Mouse (Mus musculus): ENCODE data around the gene Olfr323. TPM values are rescaled to one million over a fixed set of nuclear protein-coding genes. Genes with fewer than 3 reads are reported as not detected.

Gene Olfr323
- polyA plus RNA-seq, 1 experiment from 2014 or later: not detected

DNA sequence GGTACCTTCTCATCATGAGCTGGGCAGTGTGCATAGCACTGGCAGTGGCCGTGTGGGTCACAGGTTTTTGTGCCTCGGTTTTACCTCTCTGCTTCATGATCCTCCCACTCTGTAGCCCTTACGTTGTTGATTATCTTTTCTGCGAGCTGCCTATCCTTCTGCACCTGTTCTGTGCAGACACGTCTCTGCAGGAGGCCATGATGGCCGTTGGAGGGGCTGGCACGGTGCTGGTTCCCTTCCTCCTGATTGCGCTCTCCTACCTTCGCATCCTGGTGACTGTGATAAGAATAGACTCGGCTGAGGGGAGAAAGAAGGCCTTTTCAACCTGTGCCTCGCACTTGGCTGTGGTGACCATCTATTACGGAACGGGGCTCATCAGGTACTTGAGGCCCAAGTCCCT lies 32.5 kb downstream of the Olfr323 start:
- no peaks in the 10 kb centered on the region for H3K9me3 ChIP-seq (ENCODE audit: control insufficient read depth)
- H3K36me3 ChIP-seq (ENCODE audit: control insufficient read depth, insufficient read depth): no peaks in the 10 kb centered on the region
- peaks cover 60% of the 10 kb centered on the region for H3K27me3 ChIP-seq (replicated peaks; ENCODE audit: control insufficient read depth, insufficient read depth, low read length)
- ATAC-seq: no peak
- WGBS: 83% methylated on average over 13 of the region's 13 CpGs
- no peaks in the 10 kb centered on the region for H3K4me1 ChIP-seq (replicated peaks; ENCODE audit: control insufficient read depth, insufficient read depth, low read length)
- H3K27ac ChIP-seq (ENCODE audit: low read depth, low read length): no peak overlapping the region
- H3K9ac ChIP-seq (ENCODE audit: low read depth, low read length): no peak overlapping the region
- no peak overlapping the region for H3K4me2 ChIP-seq (replicated peaks; ENCODE audit: low read depth)
- no peak overlapping the region for H3K4me3 ChIP-seq (ENCODE audit: low read depth, low read length)
- TF ChIP-seq CTCF (IDR thresholded peaks at IDR 0.05; ENCODE audit: low read depth): no peak

GRCm38 (mm10) chr11:58594814-58595213 lies 35.5 kb downstream of the Olfr323 start, which contains the start of gene Olfr324:
TSS of gene Olfr324 (plus strand) at chr11:58595114.
- H3K4me3 ChIP-seq (ENCODE audit: low read depth, low read length): no peak within 1 kb of the TSS
- no peaks in the 10 kb centered on the region for H3K9me3 ChIP-seq (ENCODE audit: control insufficient read depth)
- no peak within 1 kb of the TSS for H3K27ac ChIP-seq (ENCODE audit: low read depth, low read length)
- peaks cover 41% of the 10 kb centered on the region for H3K27me3 ChIP-seq (replicated peaks; ENCODE audit: control insufficient read depth, insufficient read depth, low read length)
- WGBS: 82% methylated on average over 6 of the region's 6 CpGs
- no peak for ATAC-seq
- TF ChIP-seq CTCF (IDR thresholded peaks at IDR 0.05; ENCODE audit: low read depth): no peak
- H3K4me1 ChIP-seq (replicated peaks; ENCODE audit: control insufficient read depth, insufficient read depth, low read length): no peaks in the 10 kb centered on the region
- no peaks in the 10 kb centered on the region for H3K36me3 ChIP-seq (ENCODE audit: control insufficient read depth, insufficient read depth)
- H3K4me2 ChIP-seq (replicated peaks; ENCODE audit: low read depth): no peak within 1 kb of the TSS
- no peak within 1 kb of the TSS for H3K9ac ChIP-seq (ENCODE audit: low read depth, low read length)

DNA sequence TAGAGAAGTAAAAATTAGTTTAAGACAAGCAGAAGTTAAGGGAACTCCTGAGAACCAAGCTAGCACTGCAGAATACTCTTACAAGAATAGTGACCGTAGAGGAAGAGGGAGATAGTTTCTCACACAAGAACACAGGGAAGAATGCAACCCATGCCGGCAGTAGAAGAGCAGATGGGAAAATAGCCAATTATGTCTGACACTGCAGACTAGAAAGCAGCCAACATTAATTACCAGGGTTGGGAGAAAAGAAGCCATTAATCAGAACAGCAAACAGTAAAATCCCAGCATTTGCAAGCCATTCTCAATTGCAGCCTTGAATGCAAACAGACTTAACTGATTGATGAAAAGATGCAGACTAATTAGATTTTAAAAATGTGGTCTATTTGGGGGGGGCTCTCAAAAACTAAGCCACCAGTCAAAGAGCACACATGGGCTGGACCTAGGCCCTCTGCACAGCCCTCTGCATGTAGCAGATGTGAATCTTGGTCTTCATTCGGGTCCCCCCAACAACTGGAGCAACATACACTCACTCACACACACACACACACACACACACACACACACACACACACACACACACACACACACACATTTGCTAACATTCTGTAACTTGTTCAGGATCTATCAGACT lies 41.6 kb downstream of the Olfr323 start:
- Histone ChIP-seq H3K9ac (ENCODE audit: low read depth, low read length) (no peak overlapping the region), H3K4me2 (replicated peaks; ENCODE audit: low read depth) (no peak overlapping the region), H3K4me1 (replicated peaks; ENCODE audit: control insufficient read depth, insufficient read depth, low read length) (no peaks in the 10 kb centered on the region), H3K4me3 (ENCODE audit: low read depth, low read length) (no peak overlapping the region), H3K27me3 (replicated peaks; ENCODE audit: control insufficient read depth, insufficient read depth, low read length) (peaks cover 23% of the 10 kb centered on the region), H3K9me3 (ENCODE audit: control insufficient read depth) (no peaks in the 10 kb centered on the region), H3K36me3 (ENCODE audit: control insufficient read depth, insufficient read depth) (no peaks in the 10 kb centered on the region), H3K27ac (ENCODE audit: low read depth, low read length) (no peak overlapping the region)
- WGBS: 66% methylated on average over 3 of the region's 3 CpGs
- TF ChIP-seq CTCF (IDR thresholded peaks at IDR 0.05; ENCODE audit: low read depth): no peak
- no peak for ATAC-seq

GRCm38 (mm10) chr11:58587898-58588348 lies 42.4 kb downstream of the Olfr323 start:
- no peak for ATAC-seq
- 72% methylated on average over 7 of the region's 7 CpGs for WGBS
- Histone ChIP-seq H3K36me3 (ENCODE audit: control insufficient read depth, insufficient read depth) (no peaks in the 10 kb centered on the region), H3K9ac (ENCODE audit: low read depth, low read length) (no peak overlapping the region), H3K4me1 (replicated peaks; ENCODE audit: control insufficient read depth, insufficient read depth, low read length) (no peaks in the 10 kb centered on the region), H3K27ac (ENCODE audit: low read depth, low read length) (no peak overlapping the region), H3K4me3 (ENCODE audit: low read depth, low read length) (no peak overlapping the region), H3K4me2 (replicated peaks; ENCODE audit: low read depth) (no peak overlapping the region), H3K9me3 (ENCODE audit: control insufficient read depth) (no peaks in the 10 kb centered on the region), H3K27me3 (replicated peaks; ENCODE audit: control insufficient read depth, insufficient read depth, low read length) (peaks cover 17% of the 10 kb centered on the region; the same call in 1 of the 2 replicates)
- peak; percentile 81 for TF ChIP-seq CTCF (IDR thresholded peaks at IDR 0.05; ENCODE audit: low read depth)

GRCm38 (mm10) chr11:58578636-58579035 lies 51.7 kb downstream of the Olfr323 start:
- Histone ChIP-seq H3K4me1 (replicated peaks; ENCODE audit: control insufficient read depth, insufficient read depth, low read length) (no peaks in the 10 kb centered on the region), H3K36me3 (ENCODE audit: control insufficient read depth, insufficient read depth) (no peaks in the 10 kb centered on the region), H3K27ac (ENCODE audit: low read depth, low read length) (no peak overlapping the region), H3K4me2 (replicated peaks; ENCODE audit: low read depth) (no peak overlapping the region), H3K4me3 (ENCODE audit: low read depth, low read length) (no peak overlapping the region), H3K9me3 (ENCODE audit: control insufficient read depth) (no peaks in the 10 kb centered on the region), H3K27me3 (replicated peaks; ENCODE audit: control insufficient read depth, insufficient read depth, low read length) (peaks cover 7% of the 10 kb centered on the region; the same call in 1 of the 2 replicates), H3K9ac (ENCODE audit: low read depth, low read length) (no peak overlapping the region)
- TF ChIP-seq CTCF (IDR thresholded peaks at IDR 0.05; ENCODE audit: low read depth): no peak
- no peak for ATAC-seq
- 80% methylated on average over 8 of the region's 8 CpGs for WGBS

- Histone ChIP-seq H3K4me3 (ENCODE audit: low read depth, low read length) (no peak within 1 kb of the TSS), H3K27ac (ENCODE audit: low read depth, low read length) (no peak within 1 kb of the TSS), H3K9me3 (ENCODE audit: control insufficient read depth) (no peaks in the 10 kb centered on the region), H3K4me2 (replicated peaks; ENCODE audit: low read depth) (no peak within 1 kb of the TSS), H3K27me3 (replicated peaks; ENCODE audit: control insufficient read depth, insufficient read depth, low read length) (peaks cover 7% of the 10 kb centered on the region; the same call in 1 of the 2 replicates), H3K4me1 (replicated peaks; ENCODE audit: control insufficient read depth, insufficient read depth, low read length) (no peaks in the 10 kb centered on the region), H3K9ac (ENCODE audit: low read depth, low read length) (no peak within 1 kb of the TSS), H3K36me3 (ENCODE audit: control insufficient read depth, insufficient read depth) (no peaks in the 10 kb centered on the region)
- TF ChIP-seq CTCF (IDR thresholded peaks at IDR 0.05; ENCODE audit: low read depth): no peak
- WGBS: 49% methylated on average over 1 of the region's 1 CpGs
- no peak for ATAC-seq
Measured at GRCm38 (mm10) chr11:58577430-58577829, 52.9 kb downstream of the Olfr323 start, which contains the start of gene Olfr325. TSS of gene Olfr325 (plus strand) at chr11:58577730.

Other genes starting within 250 kb of the Olfr323 start
- gene 1810065E05Rik, start 209.4 kb downstream of the Olfr323 start, polyA plus RNA-seq (2015; fragmentation: Nextera tagmentation; extraction: Ambion mirVana): 0.77 and 4.8 TPM in 2 replicates
- gene Gm12253, start 197.9 kb downstream of the Olfr323 start, polyA plus RNA-seq (2015; fragmentation: Nextera tagmentation; extraction: Ambion mirVana): not detected in 2 replicates
- not detected in 2 replicates for gene Lypd9, start 177.6 kb downstream of the Olfr323 start, polyA plus RNA-seq (2015; fragmentation: Nextera tagmentation; extraction: Ambion mirVana)
- not detected in 2 replicates for gene Olfr30, start 168.2 kb downstream of the Olfr323 start, polyA plus RNA-seq (2015; fragmentation: Nextera tagmentation; extraction: Ambion mirVana)
- gene Olfr332, start 137.9 kb downstream of the Olfr323 start, polyA plus RNA-seq (2015; fragmentation: Nextera tagmentation; extraction: Ambion mirVana): not detected in 2 replicates
- not detected in 2 replicates for gene Olfr331, start 127.9 kb downstream of the Olfr323 start, polyA plus RNA-seq (2015; fragmentation: Nextera tagmentation; extraction: Ambion mirVana)
- not detected in 2 replicates for gene Olfr330, start 95.7 kb downstream of the Olfr323 start, polyA plus RNA-seq (2015; fragmentation: Nextera tagmentation; extraction: Ambion mirVana)
- gene Olfr329-ps, start 84.1 kb downstream of the Olfr323 start, polyA plus RNA-seq (2015; fragmentation: Nextera tagmentation; extraction: Ambion mirVana): not detected in 2 replicates
- gene Olfr328, start 74.9 kb downstream of the Olfr323 start, polyA plus RNA-seq (2015; fragmentation: Nextera tagmentation; extraction: Ambion mirVana): not detected in 2 replicates
- gene Olfr224, start 59.9 kb downstream of the Olfr323 start, polyA plus RNA-seq (2015; fragmentation: Nextera tagmentation; extraction: Ambion mirVana): not detected in 2 replicates
- not detected in 2 replicates for gene Olfr325, start 52.8 kb downstream of the Olfr323 start, polyA plus RNA-seq (2015; fragmentation: Nextera tagmentation; extraction: Ambion mirVana)
- not detected in 2 replicates for gene Olfr324, start 35.4 kb downstream of the Olfr323 start, polyA plus RNA-seq (2015; fragmentation: Nextera tagmentation; extraction: Ambion mirVana)
- gene 2210407C18Rik, start 14.4 kb downstream of the Olfr323 start, polyA plus RNA-seq (2015; fragmentation: Nextera tagmentation; extraction: Ambion mirVana): 24.5 and 49.3 TPM in 2 replicates
- gene Trim58, start 10.0 kb upstream of the Olfr323 start, polyA plus RNA-seq (2015; fragmentation: Nextera tagmentation; extraction: Ambion mirVana): not detected in 2 replicates
- gene Olfr322, start 28.3 kb upstream of the Olfr323 start, polyA plus RNA-seq (2015; fragmentation: Nextera tagmentation; extraction: Ambion mirVana): not detected in 2 replicates
- gene Olfr320, start 50.6 kb upstream of the Olfr323 start, polyA plus RNA-seq (2015; fragmentation: Nextera tagmentation; extraction: Ambion mirVana): not detected in 2 replicates
- not detected in 2 replicates for gene Olfr319, start 68.7 kb upstream of the Olfr323 start, polyA plus RNA-seq (2015; fragmentation: Nextera tagmentation; extraction: Ambion mirVana)
- not detected in 2 replicates for gene Olfr318, start 93.5 kb upstream of the Olfr323 start, polyA plus RNA-seq (2015; fragmentation: Nextera tagmentation; extraction: Ambion mirVana)
- gene Olfr317, start 108.7 kb upstream of the Olfr323 start, polyA plus RNA-seq (2015; fragmentation: Nextera tagmentation; extraction: Ambion mirVana): not detected in 2 replicates
- gene Olfr316, start 122.2 kb upstream of the Olfr323 start, polyA plus RNA-seq (2015; fragmentation: Nextera tagmentation; extraction: Ambion mirVana): not detected in 2 replicates
- not detected in 2 replicates for gene Olfr315, start 142.7 kb upstream of the Olfr323 start, polyA plus RNA-seq (2015; fragmentation: Nextera tagmentation; extraction: Ambion mirVana)
- not detected in 2 replicates for gene Olfr314, start 152.5 kb upstream of the Olfr323 start, polyA plus RNA-seq (2015; fragmentation: Nextera tagmentation; extraction: Ambion mirVana)
- 1.9 and 4.1 TPM in 2 replicates for gene Fam183b, start 171.5 kb upstream of the Olfr323 start, polyA plus RNA-seq (2015; fragmentation: Nextera tagmentation; extraction: Ambion mirVana)
- not detected in 2 replicates for gene Olfr313, start 184.5 kb upstream of the Olfr323 start, polyA plus RNA-seq (2015; fragmentation: Nextera tagmentation; extraction: Ambion mirVana)
- not detected in 2 replicates for gene Olfr312, start 198.7 kb upstream of the Olfr323 start, polyA plus RNA-seq (2015; fragmentation: Nextera tagmentation; extraction: Ambion mirVana)
- gene Olfr311, start 208.8 kb upstream of the Olfr323 start, polyA plus RNA-seq (2015; fragmentation: Nextera tagmentation; extraction: Ambion mirVana): not detected in 2 replicates
- gene Gm12258, start 216.7 kb upstream of the Olfr323 start, polyA plus RNA-seq (2015; fragmentation: Nextera tagmentation; extraction: Ambion mirVana): 1.6 and 1.9 TPM in 2 replicates
- 1.9 and 2.1 TPM in 2 replicates for gene 2810021J22Rik, start 236.7 kb upstream of the Olfr323 start, polyA plus RNA-seq (2015; fragmentation: Nextera tagmentation; extraction: Ambion mirVana)

All from intestine, postnatal 0 days (tissue).